Mouse (Mus musculus): ENCODE measurements around the gene Nrcam. TPM values are rescaled to one million over a fixed set of nuclear protein-coding genes. Genes with fewer than 3 reads are reported as not detected.
A peak's percentile ranks its signal among the peaks of the same experiment; 100 is the strongest.

Gene Nrcam
- polyA plus RNA-seq, 1 experiment from 2014 or later = 31.8 TPM

- Histone ChIP-seq H3K9me3 (replicated peaks) (no peaks in the 10 kb centered on the region), H3K36me3 (no peaks in the 10 kb centered on the region), H3K4me3 (no peak overlapping the region), H3K27ac (replicated peaks) (no peak overlapping the region), H3K27me3 (ENCODE audit: low read depth, poor library complexity, severe bottlenecking) (no peaks in the 10 kb centered on the region), H3K4me1 (peaks cover 10% of the 10 kb centered on the region)
- 58% methylated on average over 4 of the region's 4 CpGs for WGBS
- no peak for DNase-seq (ENCODE audit: low spot score)
These were observed 93.6 kb downstream of the Nrcam start for GRCm38 (mm10) chr12:44422154-44422866.

GRCm38 (mm10) chr12:44422867-44423255 lies 94.2 kb downstream of the Nrcam start:
- 89% methylated on average over 4 of the region's 4 CpGs for WGBS
- Histone ChIP-seq H3K4me3 (no peak overlapping the region), H3K36me3 (no peaks in the 10 kb centered on the region), H3K27me3 (ENCODE audit: low read depth, poor library complexity, severe bottlenecking) (no peaks in the 10 kb centered on the region), H3K9me3 (replicated peaks) (no peaks in the 10 kb centered on the region), H3K27ac (replicated peaks) (no peak overlapping the region), H3K4me1 (peaks cover 10% of the 10 kb centered on the region)
- no peak for DNase-seq (ENCODE audit: low spot score)

GRCm38 (mm10) chr12:44424011-44424410 lies 95.3 kb downstream of the Nrcam start:
- H3K27ac ChIP-seq (replicated peaks) = no peak overlapping the region
- H3K27me3 ChIP-seq (ENCODE audit: low read depth, poor library complexity, severe bottlenecking) = no peaks in the 10 kb centered on the region
- WGBS = 86% methylated on average over 3 of the region's 3 CpGs
- H3K4me1 ChIP-seq = peaks cover 19% of the 10 kb centered on the region
- H3K9me3 ChIP-seq (replicated peaks) = no peaks in the 10 kb centered on the region
- no peak for DNase-seq (ENCODE audit: low spot score)
- no peak overlapping the region for H3K4me3 ChIP-seq
- H3K36me3 ChIP-seq = no peaks in the 10 kb centered on the region

- DNase-seq (ENCODE audit: low spot score) = no peak
- no peaks in the 10 kb centered on the region for H3K9me3 ChIP-seq (replicated peaks)
- no peak overlapping the region for H3K27ac ChIP-seq (replicated peaks)
- H3K4me3 ChIP-seq = no peak overlapping the region
- H3K4me1 ChIP-seq = peaks cover 25% of the 10 kb centered on the region
- H3K36me3 ChIP-seq = no peaks in the 10 kb centered on the region
- no peaks in the 10 kb centered on the region for H3K27me3 ChIP-seq (ENCODE audit: low read depth, poor library complexity, severe bottlenecking)
- 7% methylated on average over 6 of the region's 6 CpGs for WGBS
These were observed 96.4 kb downstream of the Nrcam start for GRCm38 (mm10) chr12:44425040-44425439.

- Histone ChIP-seq H3K4me3 (no peak overlapping the region), H3K27ac (replicated peaks) (peak overlapping the region; percentile 75), H3K36me3 (no peaks in the 10 kb centered on the region), H3K27me3 (ENCODE audit: low read depth, poor library complexity, severe bottlenecking) (no peaks in the 10 kb centered on the region), H3K4me1 (peaks cover 44% of the 10 kb centered on the region), H3K9me3 (replicated peaks) (no peaks in the 10 kb centered on the region)
- DNase-seq (ENCODE audit: low spot score) = peak; percentile 33
- WGBS = 39% methylated on average over 6 of the region's 6 CpGs
These were observed 101.7 kb downstream of the Nrcam start for GRCm38 (mm10) chr12:44430335-44430734.

DNA sequence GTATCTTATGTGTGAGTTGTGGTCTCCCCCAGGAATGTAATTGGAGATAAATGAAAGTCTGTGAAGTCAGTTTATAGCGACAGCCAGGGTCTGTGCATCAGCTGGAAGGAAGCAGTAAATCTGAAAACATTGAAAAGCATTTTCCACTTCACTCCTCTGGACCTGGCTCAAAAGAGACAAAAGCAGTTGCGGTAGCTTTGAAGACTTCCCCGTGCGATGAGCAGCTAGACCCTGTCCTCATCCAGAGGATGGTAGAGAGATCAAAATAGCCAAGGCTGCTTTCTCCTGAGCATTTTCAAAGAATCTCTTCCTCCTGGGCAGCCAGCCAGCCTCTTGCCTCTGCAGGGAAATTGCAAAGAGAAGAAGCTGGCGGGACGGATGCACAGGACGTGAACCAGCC lies 102.3 kb downstream of the Nrcam start:
- no peaks in the 10 kb centered on the region for H3K27me3 ChIP-seq (ENCODE audit: low read depth, poor library complexity, severe bottlenecking)
- H3K9me3 ChIP-seq (replicated peaks) = no peaks in the 10 kb centered on the region
- H3K4me1 ChIP-seq = peaks cover 44% of the 10 kb centered on the region
- no peaks in the 10 kb centered on the region for H3K36me3 ChIP-seq
- H3K27ac ChIP-seq (replicated peaks) = peak overlapping the region; percentile 75
- no peak for DNase-seq (ENCODE audit: low spot score)
- WGBS = 58% methylated on average over 7 of the region's 7 CpGs
- no peak overlapping the region for H3K4me3 ChIP-seq

- Histone ChIP-seq H3K27me3 (ENCODE audit: low read depth, poor library complexity, severe bottlenecking) (no peaks in the 10 kb centered on the region), H3K9me3 (replicated peaks) (no peaks in the 10 kb centered on the region), H3K4me3 (no peak overlapping the region), H3K36me3 (no peaks in the 10 kb centered on the region), H3K27ac (replicated peaks) (no peak overlapping the region), H3K4me1 (peaks cover 57% of the 10 kb centered on the region)
- DNase-seq (ENCODE audit: low spot score) = no peak
- 93% methylated on average over 3 of the region's 3 CpGs for WGBS
These were observed 104.0 kb downstream of the Nrcam start for GRCm38 (mm10) chr12:44432727-44433126.

DNA sequence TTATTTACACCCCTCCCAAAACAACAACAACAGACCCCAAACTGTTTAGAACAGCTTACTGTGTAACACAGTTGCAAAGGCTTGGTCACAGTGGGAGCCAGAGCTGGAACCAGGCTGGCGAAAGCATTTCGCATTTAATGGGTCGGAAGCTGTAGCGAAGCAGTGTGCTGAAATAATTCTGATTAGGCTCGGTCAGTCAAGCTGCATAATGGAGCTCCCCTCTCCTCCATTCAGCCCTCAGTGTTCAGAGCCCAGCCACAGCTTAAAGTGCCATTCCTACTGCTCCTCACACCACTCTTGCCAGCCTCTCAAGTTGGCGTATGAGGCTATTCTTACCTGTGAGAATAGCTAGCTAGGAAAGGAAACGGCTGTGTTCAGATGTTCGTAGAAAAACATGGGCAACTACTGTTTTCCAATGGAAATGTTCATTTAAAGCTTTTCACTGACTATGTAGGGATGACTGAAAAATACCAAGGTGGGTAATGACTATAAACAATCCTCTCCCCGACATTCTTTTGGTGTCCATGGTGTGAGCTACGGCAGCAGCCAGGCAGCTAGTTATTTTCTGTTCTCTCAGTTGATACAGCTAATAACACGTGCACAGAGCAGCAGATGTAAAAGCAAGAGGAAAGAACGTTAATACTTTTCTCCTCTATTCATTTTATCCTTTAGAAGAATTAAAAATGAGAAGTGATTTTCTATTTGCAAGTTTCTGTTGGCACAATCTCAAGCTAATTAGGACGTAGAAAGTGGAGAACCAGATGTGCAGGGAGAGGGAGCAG lies 108.6 kb downstream of the Nrcam start:
- WGBS = 33% methylated on average over 13 of the region's 13 CpGs
- peak overlapping the region; percentile 85 for H3K27ac ChIP-seq (replicated peaks)
- H3K4me1 ChIP-seq = peaks cover 56% of the 10 kb centered on the region
- peak overlapping the region; percentile 12; the same call in 1 of the 2 replicates for H3K4me3 ChIP-seq
- H3K36me3 ChIP-seq = 0 out of 2 replicates have a peak, but pooled peaks cover 1% of the 10 kb centered on the region
- DNase-seq (ENCODE audit: low spot score) = peak; percentile 47
- H3K27me3 ChIP-seq (ENCODE audit: low read depth, poor library complexity, severe bottlenecking) = no peaks in the 10 kb centered on the region; the same call in 1 of the 2 replicates
- H3K9me3 ChIP-seq (replicated peaks) = no peaks in the 10 kb centered on the region

GRCm38 (mm10) chr12:44438884-44439283 lies 110.2 kb downstream of the Nrcam start:
- Histone ChIP-seq H3K27ac (replicated peaks) (peak overlapping the region; percentile 85), H3K4me1 (peaks cover 49% of the 10 kb centered on the region), H3K9me3 (replicated peaks) (peaks cover 8% of the 10 kb centered on the region), H3K27me3 (ENCODE audit: low read depth, poor library complexity, severe bottlenecking) (no peaks in the 10 kb centered on the region; the same call in 1 of the 2 replicates), H3K36me3 (peaks cover 11% of the 10 kb centered on the region), H3K4me3 (peak overlapping the region; percentile 53)
- WGBS = 4% methylated on average over 8 of the region's 8 CpGs
- DNase-seq (ENCODE audit: low spot score) = peak; percentile 75

- 13% methylated on average over 4 of the region's 4 CpGs for WGBS
- H3K27ac ChIP-seq (replicated peaks) = peak overlapping the region; percentile 85
- peaks cover 8% of the 10 kb centered on the region for H3K9me3 ChIP-seq (replicated peaks)
- peaks cover 11% of the 10 kb centered on the region for H3K36me3 ChIP-seq
- peak; percentile 36 for DNase-seq (ENCODE audit: low spot score)
- H3K27me3 ChIP-seq (ENCODE audit: low read depth, poor library complexity, severe bottlenecking) = no peaks in the 10 kb centered on the region; the same call in 1 of the 2 replicates
- H3K4me1 ChIP-seq = peaks cover 56% of the 10 kb centered on the region
- peak overlapping the region; percentile 53 for H3K4me3 ChIP-seq
These were observed 111.5 kb downstream of the Nrcam start for GRCm38 (mm10) chr12:44440230-44440629.

- Histone ChIP-seq H3K9me3 (replicated peaks) (no peaks in the 10 kb centered on the region), H3K27me3 (ENCODE audit: low read depth, poor library complexity, severe bottlenecking) (no peaks in the 10 kb centered on the region), H3K36me3 (no peaks in the 10 kb centered on the region), H3K4me1 (no peaks in the 10 kb centered on the region), H3K4me3 (no peak overlapping the region), H3K27ac (replicated peaks) (no peak overlapping the region)
- no peak for DNase-seq (ENCODE audit: low spot score)
- WGBS = 76% methylated on average over 6 of the region's 6 CpGs
These were observed 122.2 kb downstream of the Nrcam start for GRCm38 (mm10) chr12:44450930-44451329.

GRCm38 (mm10) chr12:44451742-44452141 lies 123.1 kb downstream of the Nrcam start:
- Histone ChIP-seq H3K9me3 (replicated peaks) (no peaks in the 10 kb centered on the region), H3K27me3 (ENCODE audit: low read depth, poor library complexity, severe bottlenecking) (no peaks in the 10 kb centered on the region), H3K4me1 (no peaks in the 10 kb centered on the region), H3K27ac (replicated peaks) (no peak overlapping the region), H3K4me3 (no peak overlapping the region), H3K36me3 (no peaks in the 10 kb centered on the region)
- WGBS = 74% methylated on average over 1 of the region's 1 CpGs
- no peak for DNase-seq (ENCODE audit: low spot score)

- H3K4me1 ChIP-seq = no peaks in the 10 kb centered on the region
- no peak for DNase-seq (ENCODE audit: low spot score)
- H3K27me3 ChIP-seq (ENCODE audit: low read depth, poor library complexity, severe bottlenecking) = no peaks in the 10 kb centered on the region
- no peak overlapping the region for H3K27ac ChIP-seq (replicated peaks)
- H3K36me3 ChIP-seq = no peaks in the 10 kb centered on the region
- WGBS = 94% methylated on average over 4 of the region's 4 CpGs
- no peaks in the 10 kb centered on the region for H3K9me3 ChIP-seq (replicated peaks)
- no peak overlapping the region for H3K4me3 ChIP-seq
These were observed 125.1 kb downstream of the Nrcam start for GRCm38 (mm10) chr12:44453791-44454190.

Data from midbrain, embryonic 10.5 days (tissue).